Mouse (Mus musculus): ENCODE measurements around the gene Utp11.

DNA sequence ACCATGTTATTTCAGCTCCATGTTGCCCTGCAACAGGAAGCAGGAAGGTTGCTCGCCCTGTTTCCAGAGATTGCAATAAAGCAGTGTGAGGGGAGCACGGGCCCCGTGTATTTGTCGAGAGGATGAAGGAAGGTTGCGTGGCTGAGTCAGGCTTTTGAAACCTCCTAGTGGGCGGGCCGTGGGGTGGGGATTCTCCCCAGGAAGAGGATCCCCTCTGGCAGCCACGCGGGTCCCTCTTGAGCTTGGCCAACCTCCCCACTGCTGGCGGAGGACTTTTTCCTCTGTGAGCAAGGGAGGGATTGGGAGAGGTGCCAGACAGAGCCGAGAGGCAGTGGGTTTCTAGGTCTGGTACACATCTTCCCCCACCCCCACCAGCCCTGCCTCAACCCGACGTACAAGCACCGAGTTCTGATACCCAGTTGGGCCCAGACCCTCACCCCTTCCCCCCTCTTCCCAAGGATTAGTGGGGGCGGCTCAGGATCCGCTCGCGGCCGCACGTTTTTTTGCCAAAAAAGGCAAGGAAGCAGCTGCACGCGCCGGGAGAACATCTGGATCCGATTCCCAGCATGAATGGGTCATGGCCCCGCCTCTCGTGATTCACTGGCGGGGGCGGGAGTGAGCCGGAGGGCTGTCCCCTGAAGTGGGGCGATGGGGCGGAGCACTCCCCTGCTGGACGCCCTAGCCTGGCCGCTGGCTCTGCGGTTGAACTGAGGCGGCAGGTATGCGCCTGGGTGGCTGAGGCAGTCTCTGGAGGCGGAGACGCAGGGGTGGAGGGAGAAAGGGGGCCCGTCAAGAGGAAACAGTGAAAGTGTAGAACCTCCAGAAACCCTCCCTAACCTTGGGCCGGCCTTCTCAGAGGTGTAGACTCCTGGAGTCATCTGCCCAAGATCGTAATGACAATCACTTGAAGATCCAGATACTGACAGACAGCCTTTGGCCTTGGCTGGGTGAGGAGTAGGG is 15.4 kb upstream of the Utp11 start:
- TF ChIP-seq CTCF (IDR thresholded peaks at IDR 0.05; ENCODE audit: low read depth) (peak; percentile 40), EP300 (IDR thresholded peaks at IDR 0.05; ENCODE audit: low read depth) (no peak)
